Mouse (Mus musculus): Measurements from ENCODE around the gene Trim65. TPM values are rescaled to one million over a fixed set of nuclear protein-coding genes. Genes with fewer than 3 reads are reported as not detected.

Gene Trim65
- polyA plus RNA-seq (2017; shearing (Covaris generic)) = 16.2 TPM

GRCm38 (mm10) chr11:116130488-116131205, at the start of gene Trim65:
Gene Trim65, minus strand, starts transcription at chr11:116131128.

GRCm38 (mm10) chr11:116167884-116168439, 37.0 kb upstream of the Trim65 start, which contains the start of gene Fbf1:
Gene Fbf1, minus strand, starts transcription at chr11:116168166.

GRCm38 (mm10) chr11:116138468-116139138, 7.7 kb upstream of the Trim65 start, which contains the start of gene Mrpl38:
Gene Mrpl38, minus strand, starts transcription at chr11:116138868.

GRCm38 (mm10) chr11:116127156-116127980, 3.6 kb downstream of the Trim65 start, which contains the start of gene Trim47:
Gene Trim47, minus strand, starts transcription at chr11:116127210.

GRCm38 (mm10) chr11:116086258-116087193, 44.4 kb downstream of the Trim65 start, which contains the start of gene Wbp2:
Gene Wbp2, minus strand, starts transcription at chr11:116086995.

GRCm38 (mm10) chr11:116077446-116078204, 53.3 kb downstream of the Trim65 start, which contains the start of gene Unc13d:
Gene Unc13d, minus strand, starts transcription at chr11:116077961.

Other genes starting within 250 kb of the Trim65 start
- not detected for gene Smim5, start 231.2 kb downstream of the Trim65 start, polyA plus RNA-seq (2017; shearing (Covaris generic))
- 0.36 TPM for gene Smim6, start 219.1 kb downstream of the Trim65 start, polyA plus RNA-seq (2017; shearing (Covaris generic))
- gene Sap30bp, start 197.8 kb downstream of the Trim65 start, polyA plus RNA-seq (2017; shearing (Covaris generic)) = 38.0 TPM
- gene Recql5, start 197.7 kb downstream of the Trim65 start, polyA plus RNA-seq (2017; shearing (Covaris generic)) = 10.1 TPM
- gene Itgb4, start 156.4 kb downstream of the Trim65 start, polyA plus RNA-seq (2017; shearing (Covaris generic)) = not detected
- gene Galk1, start 118.4 kb downstream of the Trim65 start, polyA plus RNA-seq (2017; shearing (Covaris generic)) = 18.7 TPM
- 1,639 TPM for gene H3f3b, start 103.2 kb downstream of the Trim65 start, polyA plus RNA-seq (2017; shearing (Covaris generic))
- gene Unk, start 100.8 kb downstream of the Trim65 start, polyA plus RNA-seq (2017; shearing (Covaris generic)) = 48.4 TPM
- gene Unc13d, start 53.2 kb downstream of the Trim65 start, polyA plus RNA-seq (2017; shearing (Covaris generic)) = 92.3 TPM
- 267 TPM for gene Wbp2, start 44.1 kb downstream of the Trim65 start, polyA plus RNA-seq (2017; shearing (Covaris generic))
- gene Trim47, start 3.9 kb downstream of the Trim65 start, polyA plus RNA-seq (2017; shearing (Covaris generic)) = 1.6 TPM
- 73.0 TPM for gene Mrpl38, start 7.7 kb upstream of the Trim65 start, polyA plus RNA-seq (2017; shearing (Covaris generic))
- 9.7 TPM for gene Fbf1, start 37.0 kb upstream of the Trim65 start, polyA plus RNA-seq (2017; shearing (Covaris generic))
- gene Ten1, start 67.7 kb upstream of the Trim65 start, polyA plus RNA-seq (2017; shearing (Covaris generic)) = 43.9 TPM
- gene Acox1, start 67.9 kb upstream of the Trim65 start, polyA plus RNA-seq (2017; shearing (Covaris generic)) = 21.8 TPM
- gene Evpl, start 106.9 kb upstream of the Trim65 start, polyA plus RNA-seq (2017; shearing (Covaris generic)) = 0.12 TPM
- 76.0 TPM for gene Srp68, start 143.1 kb upstream of the Trim65 start, polyA plus RNA-seq (2017; shearing (Covaris generic))
- not detected for gene Galr2, start 149.8 kb upstream of the Trim65 start, polyA plus RNA-seq (2017; shearing (Covaris generic))
- 44.3 TPM for gene Exoc7, start 176.1 kb upstream of the Trim65 start, polyA plus RNA-seq (2017; shearing (Covaris generic))
- gene Foxj1, start 204.3 kb upstream of the Trim65 start, polyA plus RNA-seq (2017; shearing (Covaris generic)) = not detected